Mouse (Mus musculus) embryonic facial prominence, embryonic 15.5 days (tissue): ENCODE measurements around the gene Xpnpep1. TPM values are rescaled to one million over a fixed set of nuclear protein-coding genes. Genes with fewer than 3 reads are reported as not detected.
A peak's percentile ranks its signal among the peaks of the same experiment; 100 is the strongest.

Experiments
- ATAC-seq: fragments of 200-750 bp; cut with Nextera tagmentation; 2 replicates; pipeline ENCODE4 v1.8.0; 2017; ENCODE audit warnings: low read depth, moderate TSS enrichment; ENCODE audit not compliant: insufficient number of reproducible peaks, low FRiP score, low TSS enrichment
- H3K27ac ChIP-seq: fragments of 300-500 bp; sonication (generic); replicated peaks from 2 replicates; pipeline ENCODE4 v1.5.1; 2015; ENCODE audit warnings: mild to moderate bottlenecking, inconsistent platforms
- H3K27me3 ChIP-seq: fragments of 300-500 bp; sonication (generic); 2 replicates; pipeline ENCODE4 v1.6.1; 2015; ENCODE audit warnings: inconsistent platforms
- H3K36me3 ChIP-seq: fragments of 300-500 bp; sonication (generic); 2 replicates; pipeline ENCODE4 v1.6.1; 2015; ENCODE audit warnings: mild to moderate bottlenecking, inconsistent platforms
- H3K4me1 ChIP-seq: fragments of 300-500 bp; sonication (generic); 2 replicates; pipeline ENCODE4 v1.6.1; 2015; ENCODE audit warnings: inconsistent platforms
- H3K4me2 ChIP-seq: fragments of 300-500 bp; sonication (generic); replicated peaks from 2 replicates; pipeline ENCODE4 v1.6.1; 2015; ENCODE audit warnings: mild to moderate bottlenecking, inconsistent platforms
- H3K4me3 ChIP-seq: fragments of 300-500 bp; sonication (generic); replicated peaks from 2 replicates; pipeline ENCODE4 v1.5.1; 2015; ENCODE audit warnings: mild to moderate bottlenecking, inconsistent platforms
- H3K9ac ChIP-seq: fragments of 300-500 bp; sonication (generic); 2 replicates; pipeline ENCODE4 v1.6.1; 2015; ENCODE audit warnings: inconsistent platforms
- H3K9me3 ChIP-seq: fragments of 300-500 bp; sonication (generic); replicated peaks from 2 replicates; pipeline ENCODE4 v1.6.1; 2016; ENCODE audit warnings: inconsistent platforms
- WGBS: fragments of 180-500 bp; shearing (Covaris S2); methylation state at CpG from one replicate; pipeline ENCODE4 v1.1.7; 2015; 5-methylcytosine and 5-hydroxymethylcytosine counted together
- polyA plus RNA-seq: library from polyadenylated mRNA; unstranded; fragments of >200 nt; fragmentation: Nextera tagmentation; extraction: Ambion mirVana; gene quantifications from 2 replicates; pipeline ENCODE4 v1.2.1, GENCODE M21; 2015

Gene Xpnpep1
- polyA plus RNA-seq, 1 experiment from 2014 or later = 132 TPM

- Histone ChIP-seq H3K4me3 (no peak overlapping the region), H3K36me3 (no peaks in the 10 kb centered on the region), H3K4me1 (peaks cover 25% of the 10 kb centered on the region), H3K9ac (no peak overlapping the region), H3K27ac (peak overlapping the region; percentile 77), H3K27me3 (no peaks in the 10 kb centered on the region), H3K9me3 (no peaks in the 10 kb centered on the region), H3K4me2 (no peak overlapping the region)
- peak; percentile 52; the same call in 1 of the 2 replicates for ATAC-seq
- 26% methylated on average over 5 of the region's 5 CpGs for WGBS
These were observed 7.2 kb upstream of the Xpnpep1 start for GRCm38 (mm10) chr19:53047208-53047607.

DNA sequence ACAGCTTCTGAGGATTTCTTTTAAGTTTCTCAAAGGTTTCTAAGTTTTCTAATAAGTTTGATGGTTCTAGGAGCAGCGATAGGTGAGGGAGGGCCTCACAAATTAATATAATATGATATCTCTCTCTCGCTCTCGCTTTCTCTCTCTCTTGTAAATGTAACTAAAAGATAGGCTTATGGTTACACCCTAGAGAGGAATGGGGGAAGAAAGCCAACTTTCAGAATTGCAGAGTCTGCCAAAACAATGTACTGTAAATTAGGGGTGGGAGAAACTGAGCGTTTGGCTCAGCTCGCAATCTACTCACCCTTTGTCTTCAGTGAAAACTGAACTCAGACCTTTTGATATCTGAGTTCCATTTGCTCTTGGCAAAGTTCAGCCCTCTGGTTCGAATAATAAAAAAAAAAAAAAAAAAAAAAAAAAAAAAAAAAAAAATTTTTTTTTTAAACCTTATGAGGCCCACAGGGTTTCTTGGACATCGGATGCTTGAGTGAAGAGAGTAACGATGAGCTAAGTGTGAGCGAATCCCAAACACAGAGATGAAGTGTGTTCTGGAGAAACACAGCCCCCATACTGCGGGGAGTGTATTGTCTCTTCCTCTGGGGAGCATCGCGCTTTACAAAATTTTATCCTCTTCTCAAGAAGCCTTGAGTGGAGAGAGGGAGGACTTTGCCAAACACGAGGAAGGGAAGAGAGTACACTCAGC, 3.6 kb upstream of the Xpnpep1 start:
- Histone ChIP-seq H3K4me1 (peaks cover 35% of the 10 kb centered on the region), H3K36me3 (no peaks in the 10 kb centered on the region), H3K27ac (peak overlapping the region; percentile 68), H3K4me2 (no peak overlapping the region), H3K27me3 (no peaks in the 10 kb centered on the region), H3K9me3 (no peaks in the 10 kb centered on the region), H3K9ac (no peak overlapping the region), H3K4me3 (no peak overlapping the region)
- 56% methylated on average over 13 of the region's 13 CpGs for WGBS
- no peak for ATAC-seq

DNA sequence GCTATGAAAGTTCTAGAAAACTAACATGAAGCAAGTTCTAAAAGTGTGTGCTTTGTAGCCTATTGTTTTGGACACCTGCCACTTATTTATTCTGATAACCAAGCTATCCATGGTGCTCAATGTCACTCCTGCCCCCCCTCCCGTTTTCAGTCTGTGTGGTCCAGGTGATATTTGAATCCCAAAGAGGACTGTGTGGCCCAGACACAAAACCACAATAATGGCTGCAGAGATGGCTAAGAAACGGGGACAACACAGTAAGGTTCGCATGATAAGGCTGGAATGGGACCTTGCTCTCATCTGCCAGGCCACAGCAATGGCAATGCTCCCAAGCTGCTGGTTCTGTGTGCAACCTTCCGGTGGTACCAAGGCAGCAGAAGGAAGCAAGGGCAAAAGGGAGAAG, 1.6 kb upstream of the Xpnpep1 start:
- no peaks in the 10 kb centered on the region for H3K36me3 ChIP-seq
- H3K9me3 ChIP-seq = no peaks in the 10 kb centered on the region
- H3K27me3 ChIP-seq = no peaks in the 10 kb centered on the region
- 59% methylated on average over 4 of the region's 4 CpGs for WGBS
- H3K4me1 ChIP-seq = peaks cover 35% of the 10 kb centered on the region
- H3K9ac ChIP-seq = no peak overlapping the region
- no peak overlapping the region for H3K4me3 ChIP-seq
- no peak overlapping the region for H3K4me2 ChIP-seq
- no peak for ATAC-seq
- H3K27ac ChIP-seq = no peak overlapping the region

DNA sequence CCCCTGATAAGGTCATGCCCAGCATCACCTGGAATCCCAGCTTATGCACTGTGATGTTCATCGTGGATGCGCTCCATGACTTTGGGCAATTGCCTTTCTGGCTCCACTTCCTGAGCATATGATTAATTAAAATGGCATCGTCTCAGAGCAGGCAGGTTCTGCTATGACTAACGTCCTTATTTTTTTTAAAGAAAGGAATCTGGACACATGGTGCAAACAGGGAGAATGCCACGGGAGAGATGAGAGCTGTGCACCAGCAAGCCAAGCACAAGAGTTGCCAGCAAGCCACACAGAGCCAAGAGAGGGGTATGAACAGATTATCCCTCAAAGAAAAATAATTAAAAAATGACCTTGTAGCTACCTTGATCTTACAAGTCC, 1.1 kb upstream of the Xpnpep1 start:
- H3K9ac ChIP-seq = no peak overlapping the region
- H3K4me2 ChIP-seq = no peak overlapping the region
- no peak for ATAC-seq
- H3K36me3 ChIP-seq = no peaks in the 10 kb centered on the region
- peaks cover 35% of the 10 kb centered on the region for H3K4me1 ChIP-seq
- peak overlapping the region; percentile 58; the same call in 1 of the 2 replicates for H3K27ac ChIP-seq
- H3K27me3 ChIP-seq = no peaks in the 10 kb centered on the region
- 52% methylated on average over 5 of the region's 5 CpGs for WGBS
- no peak overlapping the region for H3K4me3 ChIP-seq
- H3K9me3 ChIP-seq = no peaks in the 10 kb centered on the region

DNA sequence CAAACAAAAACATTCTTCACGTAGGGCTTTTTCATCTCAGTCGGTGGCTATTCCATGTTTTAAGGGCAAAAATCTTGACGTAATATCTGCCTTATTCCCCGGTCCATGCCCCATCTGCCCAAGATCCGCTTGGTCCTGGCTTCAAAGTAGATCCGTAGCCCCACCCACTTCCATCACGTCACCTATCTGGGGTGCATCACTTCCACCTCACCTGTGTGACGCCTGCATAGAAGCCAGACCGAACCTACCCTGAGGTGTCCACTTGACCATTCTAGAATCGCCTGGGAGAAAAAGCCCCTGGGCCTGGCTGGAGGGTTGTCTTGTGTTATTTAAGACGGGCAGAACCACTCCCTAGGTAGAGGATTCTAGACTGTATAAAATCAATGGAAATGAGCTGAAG, 924 bp downstream of the Xpnpep1 start:
- 34% methylated on average over 11 of the region's 11 CpGs for WGBS
- no peak for ATAC-seq

GRCm38 (mm10) chr19:53038435-53038938, 1.5 kb downstream of the Xpnpep1 start:
- Histone ChIP-seq H3K27ac (peak overlapping the region; percentile 93), H3K9me3 (no peaks in the 10 kb centered on the region), H3K36me3 (no peaks in the 10 kb centered on the region), H3K4me2 (peak overlapping the region; percentile 61), H3K4me1 (peaks cover 30% of the 10 kb centered on the region), H3K9ac (peak overlapping the region; percentile 98), H3K27me3 (no peaks in the 10 kb centered on the region), H3K4me3 (peak overlapping the region; percentile 96)
- ATAC-seq = peak; percentile 96
- WGBS = under 1% methylated on average over 39 of the region's 39 CpGs

More for the DNA sequence above, 924 bp downstream of the Xpnpep1 start:
- Histone ChIP-seq H3K4me2 (peak overlapping the region; percentile 61), H3K27ac (peak overlapping the region; percentile 83), H3K9ac (no peak overlapping the region), H3K27me3 (no peaks in the 10 kb centered on the region), H3K4me1 (peaks cover 33% of the 10 kb centered on the region), H3K9me3 (no peaks in the 10 kb centered on the region), H3K36me3 (no peaks in the 10 kb centered on the region), H3K4me3 (peak overlapping the region; percentile 96)

DNA sequence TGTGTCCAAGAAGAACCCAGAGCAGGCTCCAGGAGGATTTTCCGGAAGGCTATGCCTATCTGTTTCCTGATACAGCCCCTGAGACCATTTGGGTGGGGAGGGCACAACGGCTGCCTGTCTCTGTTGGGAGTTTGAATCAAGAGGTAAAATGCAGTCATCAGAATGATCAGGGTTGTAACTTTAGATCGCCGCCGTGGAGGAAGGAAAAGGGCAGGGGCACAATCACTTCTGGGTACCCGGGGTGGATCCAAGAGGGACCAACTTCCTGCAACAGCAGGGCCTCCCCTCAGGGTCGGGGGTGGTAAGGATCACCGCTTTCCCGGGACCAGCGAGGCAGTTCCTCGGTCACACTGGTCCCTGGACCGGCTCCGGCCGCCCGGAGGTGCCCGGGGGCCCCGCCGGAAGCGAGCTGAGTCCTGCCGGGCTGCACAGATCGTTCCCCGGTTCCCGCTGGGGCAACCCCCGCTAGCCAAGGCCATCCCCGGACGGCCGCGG, 2.0 kb downstream of the Xpnpep1 start:
- no peaks in the 10 kb centered on the region for H3K27me3 ChIP-seq
- H3K9me3 ChIP-seq = no peaks in the 10 kb centered on the region
- peak overlapping the region; percentile 96 for H3K4me3 ChIP-seq
- ATAC-seq = peak; percentile 37; the same call in 1 of the 2 replicates
- under 1% methylated on average over 28 of the region's 28 CpGs for WGBS
- H3K4me2 ChIP-seq = peak overlapping the region; percentile 61
- peak overlapping the region; percentile 98 for H3K9ac ChIP-seq
- H3K27ac ChIP-seq = peak overlapping the region; percentile 93
- no peaks in the 10 kb centered on the region for H3K36me3 ChIP-seq
- peaks cover 30% of the 10 kb centered on the region for H3K4me1 ChIP-seq

DNA sequence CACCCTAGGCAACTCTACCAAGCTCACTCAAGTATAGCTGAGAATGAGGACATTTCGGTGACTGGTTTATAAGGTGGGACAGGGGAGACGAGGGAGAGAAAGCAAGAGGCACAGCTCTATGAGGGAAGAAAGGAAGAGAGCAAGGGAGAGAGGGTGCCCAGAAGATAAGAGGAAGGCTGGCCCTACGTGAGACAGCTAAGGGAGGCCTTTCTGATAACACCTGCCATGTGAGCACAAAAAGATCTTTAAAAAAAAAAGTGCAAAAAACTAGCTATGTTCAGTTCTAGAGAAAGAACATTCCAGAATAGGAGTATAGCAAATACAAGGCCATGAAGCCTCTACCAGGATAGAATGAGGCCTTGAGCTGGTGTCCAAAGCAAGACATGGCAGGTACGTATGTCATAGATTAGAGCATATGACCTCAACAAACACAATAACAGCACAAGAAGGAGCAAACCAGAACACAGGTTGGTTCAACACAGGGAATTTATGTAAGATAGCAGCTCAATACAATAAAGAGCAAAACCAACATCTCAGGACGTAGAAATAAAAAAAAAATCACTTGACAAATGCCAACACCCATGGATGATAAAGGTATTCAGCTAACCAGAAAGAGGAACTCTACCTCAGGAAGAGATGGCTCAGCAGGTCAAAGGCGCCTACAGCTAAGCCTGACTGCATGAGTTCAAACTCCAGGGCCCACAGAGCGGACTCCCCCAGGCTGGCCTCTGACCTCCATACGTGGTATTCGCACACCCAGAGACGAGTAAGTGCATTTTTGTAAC, 6.7 kb downstream of the Xpnpep1 start:
- peaks cover 19% of the 10 kb centered on the region; the same call in 1 of the 2 replicates for H3K36me3 ChIP-seq
- H3K27ac ChIP-seq = no peak overlapping the region
- H3K27me3 ChIP-seq = no peaks in the 10 kb centered on the region
- H3K9me3 ChIP-seq = no peaks in the 10 kb centered on the region
- no peak overlapping the region for H3K9ac ChIP-seq
- 89% methylated on average over 10 of the region's 10 CpGs for WGBS
- H3K4me1 ChIP-seq = peaks cover 11% of the 10 kb centered on the region
- H3K4me2 ChIP-seq = no peak overlapping the region
- ATAC-seq = no peak
- H3K4me3 ChIP-seq = no peak overlapping the region

- Histone ChIP-seq H3K4me1 (peaks cover 9% of the 10 kb centered on the region), H3K9me3 (no peaks in the 10 kb centered on the region), H3K4me3 (no peak overlapping the region), H3K9ac (no peak overlapping the region), H3K27ac (no peak overlapping the region), H3K27me3 (no peaks in the 10 kb centered on the region), H3K36me3 (peaks cover 20% of the 10 kb centered on the region; the same call in 1 of the 2 replicates), H3K4me2 (no peak overlapping the region)
- WGBS = 79% methylated on average over 3 of the region's 3 CpGs
- ATAC-seq = no peak
These were observed 7.4 kb downstream of the Xpnpep1 start for GRCm38 (mm10) chr19:53032647-53033046.

GRCm38 (mm10) chr19:53031957-53032371, 8.1 kb downstream of the Xpnpep1 start:
- no peaks in the 10 kb centered on the region for H3K9me3 ChIP-seq
- H3K9ac ChIP-seq = no peak overlapping the region
- H3K36me3 ChIP-seq = peaks cover 27% of the 10 kb centered on the region
- H3K27ac ChIP-seq = no peak overlapping the region
- no peak overlapping the region for H3K4me3 ChIP-seq
- no peak overlapping the region for H3K4me2 ChIP-seq
- 70% methylated on average over 8 of the region's 8 CpGs for WGBS
- no peaks in the 10 kb centered on the region for H3K27me3 ChIP-seq
- H3K4me1 ChIP-seq = peaks cover 2% of the 10 kb centered on the region
- ATAC-seq = no peak

- peaks cover 34% of the 10 kb centered on the region for H3K36me3 ChIP-seq
These were observed 9.7 kb downstream of the Xpnpep1 start for GRCm38 (mm10) chr19:53030279-53030678.

More at GRCm38 (mm10) chr19:53030279-53030678, 9.7 kb downstream of the Xpnpep1 start:
- H3K9me3 ChIP-seq = no peaks in the 10 kb centered on the region
- H3K4me3 ChIP-seq = no peak overlapping the region
- no peaks in the 10 kb centered on the region for H3K4me1 ChIP-seq
- H3K27ac ChIP-seq = no peak overlapping the region
- WGBS = 92% methylated on average over 6 of the region's 6 CpGs
- no peaks in the 10 kb centered on the region for H3K27me3 ChIP-seq
- H3K9ac ChIP-seq = no peak overlapping the region
- no peak overlapping the region for H3K4me2 ChIP-seq
- no peak for ATAC-seq
